Mouse (Mus musculus) lung, adult 2 months (tissue): ENCODE measurements around the gene Ppil1.

Source experiments
- CTCF ChIP-seq: fragments of 200-500 bp; IDR thresholded peaks from 2 replicates; pipeline ENCODE4 v1.5.1; 2011; ENCODE audit warnings: mild to moderate bottlenecking, low read length, control low read depth; ENCODE audit not compliant: insufficient read depth
- POLR2A ChIP-seq: fragments of 200-500 bp; IDR thresholded peaks from 2 replicates; pipeline ENCODE4 v1.6.1; 2011; ENCODE audit warnings: low read depth, mild to moderate bottlenecking, control low read depth, low read length, borderline replicate concordance; ENCODE audit errors: extremely low read depth

DNA sequence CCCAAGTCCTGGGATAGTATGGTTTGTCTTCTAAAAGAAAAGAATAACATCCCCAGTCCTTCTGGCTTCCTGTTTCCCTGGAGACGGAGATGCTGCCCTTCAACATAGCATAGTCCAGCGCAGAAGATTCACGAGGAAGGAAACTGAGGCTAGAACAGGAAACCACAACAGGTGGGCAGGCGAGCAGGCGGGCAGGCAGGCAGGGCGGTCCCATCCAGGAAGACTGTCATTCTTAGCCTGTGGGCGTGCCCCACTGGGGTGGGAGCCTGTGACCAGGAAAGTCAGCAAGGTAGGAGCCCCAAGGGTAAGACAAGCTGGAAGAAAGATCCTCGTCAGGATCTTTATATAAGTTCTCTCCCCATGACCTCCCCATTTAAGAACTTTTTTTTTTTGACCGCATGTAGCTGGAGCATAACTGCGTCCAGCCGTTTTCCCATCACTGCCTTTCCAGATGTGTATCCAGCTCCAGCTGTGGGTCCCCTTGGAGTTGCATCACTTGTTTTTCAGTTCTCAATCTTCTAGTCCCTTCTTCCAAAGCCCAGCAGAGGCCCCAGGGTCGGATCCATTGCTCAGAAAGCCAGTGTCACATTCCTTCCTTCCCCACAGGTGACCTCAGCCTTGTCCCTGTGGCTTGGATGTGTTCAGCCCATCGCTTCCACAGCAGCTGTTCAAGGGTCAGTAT, 40.5 kb upstream of the Ppil1 start:
- TF ChIP-seq POLR2A (no peak), CTCF (no peak)
